Mouse (Mus musculus): ENCODE data around the gene Ier5.

- TF ChIP-seq CTCF (IDR thresholded peaks at IDR 0.05; ENCODE audit: insufficient read depth, low read depth, low read length) (no peak), POLR2A (IDR thresholded peaks at IDR 0.05; ENCODE audit: insufficient read depth, low read depth, low read length) (no peak)
Observed at GRCm38 (mm10) chr1:155090327-155090726, 9.1 kb downstream of the Ier5 start.
